Mouse (Mus musculus) bone marrow, adult 2 months (tissue): ENCODE data around the gene Insrr. TPM values are rescaled to one million over a fixed set of nuclear protein-coding genes. Genes with fewer than 3 reads are reported as not detected.
A peak's percentile ranks its signal among the peaks of the same experiment; 100 is the strongest.

Experiments used
- H3K27ac ChIP-seq: fragments of 200-500 bp; 2 replicates; pipeline ENCODE4 v1.5.1; 2012; ENCODE audit warnings: low read depth, mild to moderate bottlenecking, control low read depth, inconsistent platforms, low read length; ENCODE audit not compliant: control insufficient read depth, poor library complexity, insufficient read depth
- H3K4me1 ChIP-seq: fragments of 200-500 bp; 2 replicates; pipeline ENCODE4 v1.6.1; 2011; ENCODE audit warnings: low read length; ENCODE audit not compliant: control insufficient read depth, insufficient read depth
- H3K4me3 ChIP-seq: fragments of 200-500 bp; replicated peaks from 2 replicates; pipeline ENCODE3; 2011; ENCODE audit warnings: mild to moderate bottlenecking, low read depth, low read length, control low read depth; ENCODE audit not compliant: control insufficient read depth
- CTCF ChIP-seq: fragments of 200-500 bp; IDR thresholded peaks from 2 replicates; pipeline ENCODE4 v1.5.1; 2011; ENCODE audit warnings: low read length, control low read depth; ENCODE audit not compliant: control insufficient read depth, insufficient read depth
- POLR2A ChIP-seq: fragments of 200-500 bp; IDR thresholded peaks from 2 replicates; pipeline ENCODE4 v1.6.1; 2011; ENCODE audit warnings: low read depth, mild to moderate bottlenecking, control low read depth, low read length, borderline replicate concordance; ENCODE audit not compliant: control insufficient read depth
- WGBS: fragments of 180-500 bp; shearing (Covaris S2); methylation state at CpG from one replicate; pipeline ENCODE4 v1.1.7; 2018; 5-methylcytosine and 5-hydroxymethylcytosine counted together
- polyA plus RNA-seq: library from polyadenylated mRNA; stranded (reverse); fragments of >200 nt; gene quantifications from 2 replicates; pipeline ENCODE4 v1.2.4, GENCODE M21; 2011; ENCODE audit warnings: low replicate concordance; ENCODE audit not compliant: missing spikeins, insufficient read depth, insufficient read length

Gene Insrr
- polyA plus RNA-seq, 1 experiment, result not detected

DNA sequence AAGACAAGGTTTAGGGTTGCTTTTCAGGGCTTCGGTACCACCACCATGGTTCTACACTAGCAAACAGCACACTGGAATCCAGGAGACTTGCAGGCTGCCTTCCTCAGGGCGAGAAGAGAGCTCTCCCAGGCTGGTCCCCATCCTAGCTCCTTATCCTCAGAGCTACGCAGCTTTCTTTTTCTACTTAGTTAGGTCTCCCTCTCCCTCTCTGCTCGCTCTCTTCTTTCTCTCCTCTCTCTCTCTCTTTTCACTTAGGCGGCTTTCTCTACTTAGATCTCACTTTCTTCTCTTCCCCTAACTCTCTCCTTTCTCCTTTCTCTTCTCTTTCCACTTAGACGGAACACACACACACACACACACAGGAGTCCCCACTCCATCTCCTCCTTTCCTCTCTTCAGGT lies 28.3 kb upstream of the Insrr start:
- Histone ChIP-seq H3K4me3 (peak overlapping the region; percentile 45), H3K4me1 (peaks cover 4% of the 10 kb centered on the region), H3K27ac (peak overlapping the region; percentile 41)
- 10% methylated on average over 6 of the region's 6 CpGs for WGBS
- TF ChIP-seq CTCF, result no peak
- TF ChIP-seq POLR2A, result no peak

DNA sequence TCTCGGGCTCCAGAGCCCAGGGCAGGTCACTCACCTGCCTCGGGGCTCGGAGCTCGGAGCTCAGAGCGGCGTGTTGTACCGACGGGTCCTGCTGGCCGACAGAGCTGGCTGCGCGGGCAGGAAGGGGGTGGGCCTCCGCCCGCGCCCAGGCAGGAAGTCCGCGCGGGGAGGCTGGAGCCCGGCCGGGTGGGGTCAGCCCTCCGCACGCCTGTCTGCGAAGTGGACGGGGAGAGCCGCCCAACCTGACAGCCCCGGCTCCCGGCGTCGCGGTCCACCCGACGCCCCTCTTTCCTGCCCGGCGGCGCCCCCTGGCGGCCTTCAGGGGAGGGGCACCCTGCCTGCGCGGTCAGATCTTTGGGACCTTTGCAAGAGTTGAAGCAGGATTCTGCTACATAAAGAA lies 27.9 kb upstream of the Insrr start:
- peak; percentile 54; the same call in 1 of the 2 replicates for TF ChIP-seq POLR2A
- TF ChIP-seq CTCF, result peak; percentile 67
- H3K27ac ChIP-seq, result peak overlapping the region; percentile 41
- H3K4me3 ChIP-seq, result peak overlapping the region; percentile 45
- WGBS, result 1% methylated on average over 37 of the region's 37 CpGs
- H3K4me1 ChIP-seq, result peaks cover 4% of the 10 kb centered on the region

DNA sequence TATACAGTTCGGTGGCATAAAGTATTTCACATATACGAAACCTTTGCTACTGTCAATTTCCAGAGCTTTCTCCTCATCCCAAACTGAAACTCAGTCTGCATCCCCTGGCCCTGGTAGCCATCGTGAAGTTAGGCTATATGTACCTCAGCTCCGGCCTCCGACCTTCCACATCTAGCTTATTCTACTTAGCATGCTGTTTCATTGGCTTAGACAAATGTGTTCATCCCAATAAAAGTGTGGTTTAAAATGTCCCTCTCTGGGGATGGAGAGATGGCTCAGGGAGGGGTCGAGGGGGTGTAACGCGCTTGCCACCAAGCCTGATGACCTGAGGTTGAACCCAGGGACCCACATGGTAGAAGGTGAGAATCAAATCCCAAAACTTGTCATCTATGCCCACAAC lies 27.2 kb upstream of the Insrr start:
- 70% methylated on average over 8 of the region's 8 CpGs for WGBS

DNA sequence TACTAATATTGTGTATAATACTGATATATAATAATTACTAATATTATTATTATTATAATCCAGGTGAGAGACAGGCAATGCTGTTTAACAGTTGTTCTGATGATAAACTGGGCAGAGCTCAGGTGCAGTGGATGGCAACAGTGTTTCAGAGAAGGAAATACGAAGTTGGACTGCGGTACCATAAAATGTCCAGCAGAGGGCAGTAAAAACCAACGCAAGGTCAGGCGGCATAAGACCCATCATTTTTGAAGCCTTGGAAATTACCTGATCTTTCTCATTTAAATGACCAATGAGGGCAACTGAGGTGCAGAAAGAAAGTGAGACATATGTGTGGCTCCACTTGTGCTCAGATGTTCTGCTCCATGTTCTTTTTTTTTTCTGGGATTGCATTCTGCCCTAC lies 26.5 kb upstream of the Insrr start:
- no peak overlapping the region for H3K27ac ChIP-seq
- no peak overlapping the region for H3K4me3 ChIP-seq
- WGBS, result under 1% methylated on average over 4 of the region's 4 CpGs
- peaks cover 4% of the 10 kb centered on the region for H3K4me1 ChIP-seq
- TF ChIP-seq POLR2A, result no peak
- TF ChIP-seq CTCF, result peak; percentile 47

More for the DNA sequence above, 27.2 kb upstream of the Insrr start:
- H3K27ac ChIP-seq, result no peak overlapping the region
- TF ChIP-seq CTCF, result no peak
- no peak for TF ChIP-seq POLR2A
- no peak overlapping the region for H3K4me3 ChIP-seq
- peaks cover 4% of the 10 kb centered on the region for H3K4me1 ChIP-seq

DNA sequence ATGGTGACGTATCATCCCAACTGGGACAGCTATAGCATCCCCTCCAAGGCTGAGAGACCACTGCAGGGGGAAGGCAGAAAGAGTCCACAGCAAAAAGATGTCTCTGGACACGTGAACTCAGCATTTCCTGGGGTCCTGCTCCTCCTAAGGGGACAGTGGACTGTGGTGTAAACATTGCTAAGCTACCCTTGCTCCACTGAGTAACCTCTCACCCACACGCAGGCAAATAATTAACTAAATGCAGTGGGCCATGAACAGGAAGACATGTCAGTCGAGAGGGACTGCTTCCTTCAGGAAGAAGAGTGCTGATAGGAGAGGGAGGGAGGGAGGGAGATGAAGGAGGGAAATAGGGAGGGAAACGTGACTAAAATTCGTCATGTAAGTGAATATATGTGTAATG lies 25.7 kb upstream of the Insrr start:
- Histone ChIP-seq H3K4me1 (peaks cover 3% of the 10 kb centered on the region), H3K4me3 (no peak overlapping the region), H3K27ac (no peak overlapping the region)
- TF ChIP-seq CTCF, result no peak
- no peak for TF ChIP-seq POLR2A
- WGBS, result 40% methylated on average over 6 of the region's 6 CpGs

DNA sequence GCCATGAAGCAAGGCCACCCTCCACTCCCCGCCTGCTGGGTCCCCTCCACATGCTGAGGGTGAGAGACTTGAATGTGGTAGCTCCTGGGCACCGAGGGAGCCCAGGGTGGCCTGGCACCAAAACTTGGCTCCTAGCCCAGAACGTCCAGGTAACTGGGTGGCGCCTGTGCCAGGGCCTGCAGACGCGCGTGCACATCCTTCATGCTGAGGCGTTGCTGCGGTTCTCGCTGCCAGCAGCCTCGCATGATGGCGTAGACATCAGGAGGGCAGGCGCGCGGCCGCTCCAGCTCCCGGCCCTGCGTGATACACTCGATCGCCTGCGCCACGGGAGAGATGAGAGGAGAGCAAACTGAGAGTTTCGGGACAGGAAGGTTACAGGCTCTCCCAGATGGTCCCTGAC lies 18.5 kb upstream of the Insrr start:
- H3K4me3 ChIP-seq, result no peak overlapping the region
- TF ChIP-seq CTCF (no peak), POLR2A (no peak)
- 62% methylated on average over 23 of the region's 23 CpGs for WGBS
- H3K4me1 ChIP-seq, result no peaks in the 10 kb centered on the region
- H3K27ac ChIP-seq, result no peak overlapping the region

DNA sequence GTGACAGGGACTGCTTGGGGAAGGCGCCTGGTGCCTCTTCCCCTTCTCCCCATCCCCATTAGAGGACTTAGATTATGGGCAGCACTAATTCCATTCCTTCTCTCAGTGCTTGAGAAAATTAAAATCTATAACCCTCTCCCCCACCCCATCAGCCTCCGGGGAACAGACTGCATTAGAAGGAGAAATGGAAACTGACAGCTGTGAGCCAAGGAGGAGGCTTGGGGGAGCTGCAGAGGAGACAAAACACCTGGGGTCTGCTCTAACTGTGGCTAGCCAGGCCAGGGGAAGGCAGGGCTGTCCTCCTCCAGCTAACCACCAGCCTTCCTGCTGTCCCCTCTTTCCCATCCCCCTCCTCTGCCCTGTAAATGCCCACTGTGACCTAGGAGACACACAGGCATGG lies 17.7 kb upstream of the Insrr start:
- Histone ChIP-seq H3K4me3 (no peak overlapping the region), H3K27ac (no peak overlapping the region), H3K4me1 (no peaks in the 10 kb centered on the region)
- TF ChIP-seq POLR2A (no peak), CTCF (no peak)
- WGBS, result 60% methylated on average over 2 of the region's 2 CpGs

DNA sequence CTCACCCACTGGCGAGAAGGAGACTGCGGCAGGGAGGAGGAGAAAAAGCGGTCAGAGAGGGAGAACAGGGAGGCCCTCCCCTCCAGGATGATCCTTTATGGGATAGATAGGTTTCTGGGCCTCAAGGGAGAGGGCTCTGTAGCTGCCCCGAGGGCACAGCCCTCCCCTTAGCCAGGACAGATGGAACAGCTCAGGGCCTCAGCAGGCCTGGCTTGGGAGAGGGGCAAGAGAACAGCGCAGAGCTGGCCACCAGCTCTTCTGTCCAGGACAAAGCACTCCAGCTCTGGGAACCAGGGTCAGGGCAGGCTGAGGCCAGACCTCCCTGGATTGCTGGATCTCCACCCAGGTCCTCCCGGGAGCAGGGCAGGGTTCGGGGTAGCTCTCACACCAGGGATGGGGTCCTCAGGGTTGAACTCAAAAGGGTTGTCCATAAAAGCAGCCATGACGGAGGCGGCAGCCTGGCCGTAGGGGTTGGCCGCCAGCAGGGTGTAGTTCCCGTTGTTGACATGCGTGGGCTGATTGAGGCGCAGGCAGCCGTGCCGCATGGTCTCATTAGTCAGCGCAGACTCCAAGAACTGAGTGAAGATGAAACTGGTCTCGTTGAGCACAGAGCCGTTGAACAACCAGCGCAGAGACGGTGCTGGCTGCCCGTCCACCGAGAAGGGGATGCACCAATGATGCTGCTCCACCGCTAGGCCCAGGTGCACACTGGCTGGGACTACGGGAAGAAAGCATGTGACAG lies 13.3 kb upstream of the Insrr start:
- WGBS, result 85% methylated on average over 25 of the region's 25 CpGs
- Histone ChIP-seq H3K4me3 (no peak overlapping the region), H3K4me1 (no peaks in the 10 kb centered on the region), H3K27ac (no peak overlapping the region)
- TF ChIP-seq CTCF (no peak), POLR2A (no peak)
